Mouse (Mus musculus) CD4-positive naive resting alpha-beta T cell, adult 76 days (primary cell): ENCODE data around the gene 4931422A03Rik. TPM values are rescaled to one million over a fixed set of nuclear protein-coding genes. Genes with fewer than 3 reads are reported as not detected.

Experiments used
- total RNA-seq: library from RNA; stranded (reverse); gene quantifications from one replicate; pipeline ENCODE4 v1.2.4, GENCODE M21; 2023

4931422A03Rik gene
- total RNA-seq: not detected

GRCm38 (mm10) chr2:104028139-104028723, at the start of gene 4931422A03Rik:
TSS of gene 4931422A03Rik (minus strand) at chr2:104028361.

GRCm38 (mm10) chr2:104069704-104070185, 41.6 kb upstream of the 4931422A03Rik start, which contains the start of gene Cd59b:
TSS of gene Cd59b (plus strand) at chr2:104069849.

GRCm38 (mm10) chr2:104068450-104068849, 40.3 kb upstream of the 4931422A03Rik start, which contains the start of gene Gm10799:
TSS of gene Gm10799 (minus strand) at chr2:104068550.

GRCm38 (mm10) chr2:104065526-104065925, 37.4 kb upstream of the 4931422A03Rik start, which contains the start of gene Gm10912:
TSS of gene Gm10912 (plus strand) at chr2:104065826.

GRCm38 (mm10) chr2:104027458-104028138, 563 bp downstream of the 4931422A03Rik start, which contains the start of gene Fbxo3:
TSS of gene Fbxo3 (plus strand) at chr2:104027721.

GRCm38 (mm10) chr2:103957649-103958546, 70.3 kb downstream of the 4931422A03Rik start, which contains the start of gene Lmo2:
TSS of gene Lmo2 (plus strand) at chr2:103957986.

Other genes starting within 250 kb of the 4931422A03Rik start
- gene Caprin1, start 230.7 kb downstream of the 4931422A03Rik start, total RNA-seq: 290 TPM
- gene Lmo2, start 70.4 kb downstream of the 4931422A03Rik start, total RNA-seq: 12.9 TPM
- gene Fbxo3, start 640 bp downstream of the 4931422A03Rik start, total RNA-seq: 27.8 TPM
- gene Gm10912, start 37.5 kb upstream of the 4931422A03Rik start, total RNA-seq: 0.35 TPM
- not detected for gene Gm10799, start 40.2 kb upstream of the 4931422A03Rik start, total RNA-seq
- 1.1 TPM for gene Cd59b, start 41.5 kb upstream of the 4931422A03Rik start, total RNA-seq
- gene Cd59a, start 67.4 kb upstream of the 4931422A03Rik start, total RNA-seq: 1.0 TPM
- not detected for gene A930018P22Rik, start 94.4 kb upstream of the 4931422A03Rik start, total RNA-seq